ENCODE assay signal across 21 mouse cellular contexts in genomic region chr11:72542586-72542985, GRCm38 (mm10). TPM values are rescaled to one million over a fixed set of nuclear protein-coding genes. Genes with fewer than 3 reads are reported as not detected.
DNase-seq lines count a peak whose midpoint lies in the region; ATAC-seq and TF ChIP-seq lines count a peak whose summit lies in the region.
"Had no signal": no experiment of that assay in that cellular context is flagged by ENCODE, and none has a peak within 500 bp of the region (broad histone marks: within the 10 kb centered on the region; RNA-seq: fewer than 3 reads in every experiment).

No protein-coding gene starts in this region.

- H3K27me3 ChIP-seq in embryonic facial prominence, embryonic 13.5 days = no peaks in the 10 kb centered on the region
- no peaks in the 10 kb centered on the region for H3K27me3 ChIP-seq in embryonic facial prominence, embryonic 10.5 days (replicated peaks; ENCODE audit: low read depth, poor library complexity, severe bottlenecking)
- H3K27me3 ChIP-seq in heart, embryonic 11.5 days (ENCODE audit: control insufficient read depth, insufficient read depth, low read length) = no peaks in the 10 kb centered on the region; the same call in 1 of the 2 replicates
- 0 out of 2 replicates have a peak, but pooled peaks cover 6% of the 10 kb centered on the region for H3K27me3 ChIP-seq in heart, embryonic 12.5 days (replicated peaks)
- H3K27me3 ChIP-seq in heart, embryonic 10.5 days (ENCODE audit: insufficient read depth, poor library complexity, severe bottlenecking) = no peaks in the 10 kb centered on the region; the same call in 1 of the 2 replicates
- H3K27me3 ChIP-seq in stomach, embryonic 14.5 days (ENCODE audit: control insufficient read depth, insufficient read depth, low read length) = no peaks in the 10 kb centered on the region
- H3K27me3 ChIP-seq in stomach, postnatal 0 days (ENCODE audit: control insufficient read depth, insufficient read depth, low read length) = no peaks in the 10 kb centered on the region
- H3K27me3 ChIP-seq: CH12.LX, Patski had no signal

- H3K4me2 ChIP-seq in embryonic facial prominence, embryonic 13.5 days = no peak overlapping the region
- H3K4me2 ChIP-seq in heart, embryonic 11.5 days = no peak overlapping the region
- H3K4me2 ChIP-seq in heart, embryonic 12.5 days = no peak overlapping the region
- H3K4me2 ChIP-seq in stomach, embryonic 14.5 days (replicated peaks; ENCODE audit: low read depth, low read length) = no peak overlapping the region
- no peak overlapping the region for H3K4me2 ChIP-seq in stomach, postnatal 0 days (replicated peaks; ENCODE audit: low read depth)

- no peak overlapping the region for H3K9ac ChIP-seq in embryonic facial prominence, embryonic 13.5 days
- H3K9ac ChIP-seq in heart, embryonic 11.5 days (ENCODE audit: low read depth, low read length) = no peak overlapping the region
- no peak overlapping the region for H3K9ac ChIP-seq in heart, embryonic 12.5 days
- H3K9ac ChIP-seq in stomach, embryonic 14.5 days (replicated peaks; ENCODE audit: low read depth, low read length) = no peak overlapping the region
- H3K9ac ChIP-seq in stomach, postnatal 0 days (ENCODE audit: low read length) = no peak overlapping the region

- ATAC-seq in embryonic facial prominence, embryonic 13.5 days (ENCODE audit: insufficient number of reproducible peaks, insufficient read depth, low FRiP score, low TSS enrichment, low read depth) = 0 out of 2 replicates have a peak, but pooled peaks have one; percentile 67
- ATAC-seq in heart, embryonic 11.5 days (replicated peaks; ENCODE audit: insufficient number of reproducible peaks, low FRiP score, low TSS enrichment) = 0 out of 2 replicates have a peak, but pooled peaks have one; percentile 55
- peak; percentile 40; the same call in 1 of the 2 replicates for ATAC-seq in heart, embryonic 12.5 days (ENCODE audit: insufficient number of reproducible peaks, low FRiP score)
- ATAC-seq in stomach, embryonic 14.5 days (ENCODE audit: insufficient number of reproducible peaks, insufficient read depth, low FRiP score, low read depth) = 0 out of 2 replicates have a peak, but pooled peaks have one; percentile 14
- ATAC-seq in stomach, postnatal 0 days (ENCODE audit: low FRiP score, low TSS enrichment) = no peak
- ATAC-seq: activated CD4-positive, CD25-positive, alpha-beta regulatory T cell, adult 4 months; CD4-positive, CD25-positive, alpha-beta regulatory T cell, adult 4 months; Patski had no signal

- H3K9me3 ChIP-seq in embryonic facial prominence, embryonic 13.5 days = no peaks in the 10 kb centered on the region
- H3K9me3 ChIP-seq in embryonic facial prominence, embryonic 10.5 days = no peaks in the 10 kb centered on the region
- H3K9me3 ChIP-seq in heart, embryonic 11.5 days (replicated peaks; ENCODE audit: control insufficient read depth, low read length) = no peaks in the 10 kb centered on the region
- H3K9me3 ChIP-seq in heart, embryonic 12.5 days (replicated peaks) = no peaks in the 10 kb centered on the region
- H3K9me3 ChIP-seq in heart, embryonic 10.5 days = no peaks in the 10 kb centered on the region
- no peaks in the 10 kb centered on the region for H3K9me3 ChIP-seq in stomach, embryonic 14.5 days (ENCODE audit: control insufficient read depth, low read depth, low read length)
- no peaks in the 10 kb centered on the region for H3K9me3 ChIP-seq in stomach, postnatal 0 days (ENCODE audit: control insufficient read depth, low read length)
- H3K9me3 ChIP-seq: G1E had no signal

- intact Hi-C loops in heart, postnatal 25 days (cut with DNase I) = no loop called here

- WGBS in embryonic facial prominence, embryonic 13.5 days = 96% methylated on average over 1 of the region's 1 CpGs
- WGBS in embryonic facial prominence, embryonic 10.5 days = 85% methylated on average over 1 of the region's 1 CpGs
- 81% methylated on average over 1 of the region's 1 CpGs for WGBS in heart, embryonic 11.5 days (ENCODE audit: insufficient replicate concordance)
- 79% methylated on average over 1 of the region's 1 CpGs for WGBS in heart, embryonic 12.5 days
- 88% methylated on average over 1 of the region's 1 CpGs for WGBS in heart, embryonic 10.5 days
- WGBS in stomach, embryonic 14.5 days = 65% methylated on average over 1 of the region's 1 CpGs
- WGBS in stomach, postnatal 0 days = 63% methylated on average over 1 of the region's 1 CpGs

- H3K27ac ChIP-seq in embryonic facial prominence, embryonic 13.5 days = no peak overlapping the region
- no peak overlapping the region for H3K27ac ChIP-seq in embryonic facial prominence, embryonic 10.5 days (replicated peaks)
- H3K27ac ChIP-seq in heart, embryonic 11.5 days (ENCODE audit: low read depth, low read length) = no peak overlapping the region
- no peak overlapping the region for H3K27ac ChIP-seq in heart, embryonic 12.5 days (ENCODE audit: poor library complexity, severe bottlenecking)
- H3K27ac ChIP-seq in heart, embryonic 10.5 days = no peak overlapping the region
- H3K27ac ChIP-seq in stomach, embryonic 14.5 days (ENCODE audit: low read length) = no peak overlapping the region
- H3K27ac ChIP-seq in stomach, postnatal 0 days (replicated peaks) = no peak overlapping the region

- no peak for DNase-seq in embryonic facial prominence, embryonic 10.5 days (ENCODE audit: low spot score)
- no peak for DNase-seq in heart, postnatal 25 days (ENCODE audit: low spot score)
- DNase-seq in heart, embryonic 10.5 days (ENCODE audit: low spot score) = no peak
- DNase-seq in stomach, postnatal 0 days (ENCODE audit: low spot score) = no peak
- DNase-seq: adrenal gland, adult 2 months; adrenal gland, adult 8-10 months; adrenal gland, postnatal 25 days; adrenal gland, postnatal 36 days; B cell, adult 2 months; cerebellum, adult 11 months; cerebellum, adult 11-12 months had no signal

- no peak for TF ChIP-seq EP300 in stomach, postnatal 0 days (optimal IDR thresholded peaks at IDR 0.05)

- H3K4me1 ChIP-seq in embryonic facial prominence, embryonic 13.5 days = no peaks in the 10 kb centered on the region
- peaks cover 12% of the 10 kb centered on the region for H3K4me1 ChIP-seq in embryonic facial prominence, embryonic 10.5 days
- 0 out of 2 replicates have a peak, but pooled peaks cover 3% of the 10 kb centered on the region for H3K4me1 ChIP-seq in heart, embryonic 11.5 days (ENCODE audit: control insufficient read depth, insufficient read depth, low read length)
- H3K4me1 ChIP-seq in heart, embryonic 12.5 days (replicated peaks) = peaks cover 19% of the 10 kb centered on the region
- peaks cover 15% of the 10 kb centered on the region for H3K4me1 ChIP-seq in heart, embryonic 10.5 days
- H3K4me1 ChIP-seq in stomach, embryonic 14.5 days (ENCODE audit: control insufficient read depth, insufficient read depth, low read length) = 0 out of 2 replicates have a peak, but pooled peaks cover 6% of the 10 kb centered on the region
- H3K4me1 ChIP-seq in stomach, postnatal 0 days (replicated peaks; ENCODE audit: control insufficient read depth, insufficient read depth) = no peaks in the 10 kb centered on the region

- H3K4me3 ChIP-seq in embryonic facial prominence, embryonic 13.5 days = no peak overlapping the region
- no peak overlapping the region for H3K4me3 ChIP-seq in embryonic facial prominence, embryonic 10.5 days
- H3K4me3 ChIP-seq in heart, embryonic 11.5 days (ENCODE audit: low read depth, low read length) = no peak overlapping the region
- no peak overlapping the region for H3K4me3 ChIP-seq in heart, embryonic 12.5 days
- H3K4me3 ChIP-seq in heart, embryonic 10.5 days = no peak overlapping the region
- H3K4me3 ChIP-seq in stomach, embryonic 14.5 days (ENCODE audit: low read depth, low read length) = no peak overlapping the region
- H3K4me3 ChIP-seq in stomach, postnatal 0 days (ENCODE audit: low read depth, low read length) = no peak overlapping the region

- no peak for TF ChIP-seq CTCF in stomach, postnatal 0 days (IDR thresholded peaks at IDR 0.05; ENCODE audit: low read depth)

- no peaks in the 10 kb centered on the region for H3K36me3 ChIP-seq in embryonic facial prominence, embryonic 13.5 days
- H3K36me3 ChIP-seq in embryonic facial prominence, embryonic 10.5 days (replicated peaks) = no peaks in the 10 kb centered on the region
- no peaks in the 10 kb centered on the region for H3K36me3 ChIP-seq in heart, embryonic 11.5 days (ENCODE audit: control insufficient read depth, insufficient read depth, low read length)
- no peaks in the 10 kb centered on the region for H3K36me3 ChIP-seq in heart, embryonic 12.5 days
- H3K36me3 ChIP-seq in heart, embryonic 10.5 days = no peaks in the 10 kb centered on the region
- no peaks in the 10 kb centered on the region for H3K36me3 ChIP-seq in stomach, embryonic 14.5 days (ENCODE audit: control insufficient read depth, insufficient read depth, low read length)
- no peaks in the 10 kb centered on the region for H3K36me3 ChIP-seq in stomach, postnatal 0 days (ENCODE audit: control insufficient read depth, insufficient read depth, low read length)
- H3K36me3 ChIP-seq: G1E had no signal

RNA-seq across cellular contexts. Expression of gene Spns3, which starts 7.7 kb away (rescaled TPM):
- polyA plus RNA-seq in embryonic facial prominence, embryonic 13.5 days (2015; fragmentation: Nextera tagmentation; extraction: Ambion mirVana) = 0.27 and 0.37 TPM in 2 replicates
- 0.04 and 0.14 TPM in 2 replicates for polyA plus RNA-seq in embryonic facial prominence, embryonic 10.5 days (2016; fragmentation: Nextera tagmentation; extraction: Ambion mirVana)
- polyA plus RNA-seq in heart, embryonic 11.5 days (2014; fragmentation: Nextera tagmentation; extraction: Ambion mirVana) = 0.17 TPM in 1 of 2 replicates, not detected in the other
- not detected for total RNA-seq in heart, postnatal 25 days (2021)
- polyA plus RNA-seq in heart, embryonic 12.5 days (2016; fragmentation: Nextera tagmentation; extraction: Ambion mirVana) = 0.10 and 0.19 TPM in 2 replicates
- 0.11 and 0.28 TPM in 2 replicates for polyA plus RNA-seq in heart, embryonic 10.5 days (2016; fragmentation: Nextera tagmentation; extraction: Ambion mirVana)
- polyA plus RNA-seq in stomach, embryonic 14.5 days (2014; fragmentation: Nextera tagmentation; extraction: Ambion mirVana) = 0.32 TPM in 1 of 2 replicates, not detected in the other
- polyA plus RNA-seq in stomach, postnatal 0 days (2015; fragmentation: Nextera tagmentation; extraction: Ambion mirVana) = 0.75 and 1.0 TPM in 2 replicates
- polyA plus RNA-seq: C2C12, G1E had no signal

RNA-seq across cellular contexts. Expression of gene Spns2, which starts 52.9 kb away (rescaled TPM):
- polyA plus RNA-seq in embryonic facial prominence, embryonic 13.5 days (2015; fragmentation: Nextera tagmentation; extraction: Ambion mirVana) = 2.7 and 3.0 TPM in 2 replicates
- polyA plus RNA-seq in embryonic facial prominence, embryonic 10.5 days (2016; fragmentation: Nextera tagmentation; extraction: Ambion mirVana) = 3.3 TPM in 2 replicates
- 4.0 and 4.6 TPM in 2 replicates for polyA plus RNA-seq in heart, embryonic 11.5 days (2014; fragmentation: Nextera tagmentation; extraction: Ambion mirVana)
- total RNA-seq in heart, postnatal 25 days (2021) = 10 to 100 TPM in 1 of 2 experiments, 1 to 10 TPM in 1; 9.2 to 12.9 TPM
- polyA plus RNA-seq in heart, embryonic 12.5 days (2016; fragmentation: Nextera tagmentation; extraction: Ambion mirVana) = 3.3 and 3.5 TPM in 2 replicates
- polyA plus RNA-seq in heart, embryonic 10.5 days (2016; fragmentation: Nextera tagmentation; extraction: Ambion mirVana) = 5.7 and 7.1 TPM in 2 replicates
- 2.3 and 3.0 TPM in 2 replicates for polyA plus RNA-seq in stomach, embryonic 14.5 days (2014; fragmentation: Nextera tagmentation; extraction: Ambion mirVana)
- 23.6 and 29.6 TPM in 2 replicates for polyA plus RNA-seq in stomach, postnatal 0 days (2015; fragmentation: Nextera tagmentation; extraction: Ambion mirVana)
- polyA plus RNA-seq: activated CD4-positive, CD25-positive, alpha-beta regulatory T cell, adult 4 months; CD4-positive, CD25-positive, alpha-beta regulatory T cell, adult 4 months had no signal
